Mouse (Mus musculus): ENCODE results near the gene Gatb. TPM values are rescaled to one million over a fixed set of nuclear protein-coding genes. Genes with fewer than 3 reads are reported as not detected.

Gene Gatb
- polyA plus RNA-seq, 1 experiment from 2014 or later: 38.3 TPM

DNA sequence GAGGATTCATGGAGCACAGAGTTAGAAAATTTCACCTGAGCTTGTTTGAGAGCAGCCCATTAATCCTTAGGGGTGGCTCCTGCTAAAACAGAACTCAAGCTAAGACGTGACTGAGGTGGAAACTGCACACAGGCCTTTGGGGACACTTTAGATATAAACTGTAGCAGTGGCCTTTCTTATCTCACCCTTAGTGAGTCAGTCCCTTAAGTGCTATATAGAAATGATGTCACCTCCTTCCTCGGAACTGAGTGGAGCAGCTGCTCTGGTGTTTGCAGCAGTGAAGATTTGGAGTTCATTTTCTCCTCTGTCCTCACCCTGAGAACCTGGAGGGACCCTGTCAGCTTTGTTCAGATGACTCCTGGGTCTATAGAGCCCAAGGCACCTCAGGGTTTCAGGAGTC lies 14.8 kb downstream of the Gatb start:
- Histone ChIP-seq H3K27ac (ENCODE audit: low read depth, low read length) (peak overlapping the region; percentile 73), H3K9me3 (replicated peaks; ENCODE audit: control insufficient read depth, low read length) (no peaks in the 10 kb centered on the region), H3K36me3 (ENCODE audit: control insufficient read depth, insufficient read depth, low read length) (no peaks in the 10 kb centered on the region), H3K4me3 (ENCODE audit: low read depth, low read length) (no peak overlapping the region), H3K4me2 (peak overlapping the region; percentile 27; the same call in 1 of the 2 replicates), H3K9ac (ENCODE audit: low read depth, low read length) (no peak overlapping the region), H3K4me1 (ENCODE audit: control insufficient read depth, insufficient read depth, low read length) (peaks cover 29% of the 10 kb centered on the region), H3K27me3 (ENCODE audit: control insufficient read depth, insufficient read depth, low read length) (no peaks in the 10 kb centered on the region)
- 13% methylated on average over 2 of the region's 2 CpGs for WGBS (ENCODE audit: insufficient replicate concordance)
- no peak; the same call in 1 of the 2 replicates for ATAC-seq (replicated peaks; ENCODE audit: insufficient number of reproducible peaks, low FRiP score, low TSS enrichment)

DNA sequence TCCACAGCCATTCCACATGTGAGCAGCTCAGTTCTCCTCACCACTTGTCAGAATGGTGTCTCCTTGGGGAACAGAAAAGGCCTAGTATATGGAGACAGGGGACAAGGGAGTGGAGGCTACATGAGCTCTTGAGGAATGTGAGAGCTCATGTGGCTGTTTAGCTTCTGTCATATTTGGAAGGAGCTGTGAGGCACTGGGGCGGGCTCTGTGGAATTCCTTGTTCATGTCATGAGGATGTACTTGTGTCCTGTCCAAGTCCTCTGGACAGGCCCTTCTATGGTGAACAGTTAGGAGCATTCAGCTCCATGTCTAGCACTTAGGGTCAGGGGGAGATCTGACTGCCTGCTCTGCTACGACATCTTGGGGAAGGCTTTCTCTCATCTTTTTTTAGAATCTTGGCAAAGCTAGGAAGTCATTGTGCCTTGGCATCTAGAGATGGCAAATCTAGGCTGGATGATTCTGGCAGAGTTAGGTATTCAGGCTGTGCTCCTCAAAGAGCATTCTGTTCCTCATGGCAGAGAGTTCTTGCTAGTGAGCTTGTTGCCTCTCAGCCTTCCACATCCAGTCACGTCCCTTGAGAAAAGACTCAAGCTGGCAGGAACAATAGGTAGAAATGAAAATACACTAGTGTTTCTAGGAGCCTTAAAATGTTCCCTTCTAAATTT lies 16.3 kb downstream of the Gatb start:
- no peak for ATAC-seq (replicated peaks; ENCODE audit: insufficient number of reproducible peaks, low FRiP score, low TSS enrichment)
- H3K4me3 ChIP-seq (ENCODE audit: low read depth, low read length): no peak overlapping the region
- no peaks in the 10 kb centered on the region for H3K36me3 ChIP-seq (ENCODE audit: control insufficient read depth, insufficient read depth, low read length)
- H3K4me2 ChIP-seq: no peak overlapping the region
- H3K4me1 ChIP-seq (ENCODE audit: control insufficient read depth, insufficient read depth, low read length): peaks cover 32% of the 10 kb centered on the region
- WGBS (ENCODE audit: insufficient replicate concordance): 73% methylated on average over 3 of the region's 3 CpGs
- H3K9ac ChIP-seq (ENCODE audit: low read depth, low read length): no peak overlapping the region
- H3K27me3 ChIP-seq (ENCODE audit: control insufficient read depth, insufficient read depth, low read length): no peaks in the 10 kb centered on the region
- H3K27ac ChIP-seq (ENCODE audit: low read depth, low read length): peak overlapping the region; percentile 71
- H3K9me3 ChIP-seq (replicated peaks; ENCODE audit: control insufficient read depth, low read length): no peaks in the 10 kb centered on the region

DNA sequence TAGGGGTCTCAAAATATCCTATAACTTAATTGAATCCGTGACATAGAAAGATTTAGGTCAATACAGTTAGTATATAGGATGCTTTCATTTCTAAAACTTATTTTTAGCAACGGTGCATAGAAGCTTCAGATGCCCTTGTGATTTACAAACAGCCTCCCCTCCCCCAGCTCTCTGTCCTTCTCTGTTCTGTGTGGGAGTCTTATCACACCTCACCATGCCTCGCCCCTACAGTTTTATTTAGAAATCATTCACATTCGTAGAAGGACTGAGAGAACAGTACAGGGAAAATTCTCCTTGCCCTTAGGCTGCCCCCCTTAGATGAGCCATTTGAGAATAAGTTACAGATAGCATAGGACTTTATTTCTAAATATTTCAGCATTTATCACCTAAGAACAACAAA lies 18.1 kb downstream of the Gatb start:
- Histone ChIP-seq H3K4me2 (no peak overlapping the region), H3K36me3 (ENCODE audit: control insufficient read depth, insufficient read depth, low read length) (no peaks in the 10 kb centered on the region), H3K27me3 (ENCODE audit: control insufficient read depth, insufficient read depth, low read length) (no peaks in the 10 kb centered on the region), H3K27ac (ENCODE audit: low read depth, low read length) (no peak overlapping the region), H3K4me1 (ENCODE audit: control insufficient read depth, insufficient read depth, low read length) (peaks cover 32% of the 10 kb centered on the region), H3K4me3 (ENCODE audit: low read depth, low read length) (no peak overlapping the region), H3K9me3 (replicated peaks; ENCODE audit: control insufficient read depth, low read length) (no peaks in the 10 kb centered on the region), H3K9ac (ENCODE audit: low read depth, low read length) (no peak overlapping the region)
- no peak for ATAC-seq (replicated peaks; ENCODE audit: insufficient number of reproducible peaks, low FRiP score, low TSS enrichment)
- 27% methylated on average over 4 of the region's 4 CpGs for WGBS (ENCODE audit: insufficient replicate concordance)

DNA sequence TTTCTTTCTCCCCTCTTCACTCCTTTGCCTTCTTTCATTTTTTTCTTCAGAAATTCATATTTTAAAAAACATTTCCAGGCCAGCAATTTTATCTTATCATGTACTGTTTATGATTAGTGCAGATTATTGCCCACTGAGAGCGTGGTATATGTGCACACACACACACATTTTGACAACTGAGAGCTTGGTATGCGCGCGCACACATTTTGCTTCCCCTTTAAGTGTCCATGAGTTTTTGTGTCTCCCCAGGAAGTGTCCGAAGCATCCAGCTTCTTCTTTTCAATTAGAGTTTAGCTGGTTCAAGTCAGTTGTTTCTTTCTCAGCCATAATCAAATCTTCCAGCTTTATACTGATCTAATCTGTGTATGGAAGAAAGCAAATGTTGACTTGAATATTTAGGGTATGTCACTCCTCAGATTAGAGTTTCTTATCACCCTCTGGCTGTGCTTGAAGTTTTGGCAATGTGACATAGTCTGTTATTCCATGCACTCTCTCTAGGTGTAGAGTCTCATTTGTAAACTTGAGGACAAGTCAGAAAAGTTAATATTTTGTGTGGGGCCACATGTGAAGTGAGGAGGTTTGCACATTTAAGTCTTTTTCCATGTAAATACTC lies 18.8 kb downstream of the Gatb start:
- Histone ChIP-seq H3K4me2 (no peak overlapping the region), H3K9me3 (replicated peaks; ENCODE audit: control insufficient read depth, low read length) (no peaks in the 10 kb centered on the region), H3K4me3 (ENCODE audit: low read depth, low read length) (no peak overlapping the region), H3K36me3 (ENCODE audit: control insufficient read depth, insufficient read depth, low read length) (no peaks in the 10 kb centered on the region), H3K27me3 (ENCODE audit: control insufficient read depth, insufficient read depth, low read length) (no peaks in the 10 kb centered on the region), H3K4me1 (ENCODE audit: control insufficient read depth, insufficient read depth, low read length) (peaks cover 32% of the 10 kb centered on the region), H3K27ac (ENCODE audit: low read depth, low read length) (no peak overlapping the region), H3K9ac (ENCODE audit: low read depth, low read length) (no peak overlapping the region)
- no peak for ATAC-seq (replicated peaks; ENCODE audit: insufficient number of reproducible peaks, low FRiP score, low TSS enrichment)
- 80% methylated on average over 5 of the region's 5 CpGs for WGBS (ENCODE audit: insufficient replicate concordance)

DNA sequence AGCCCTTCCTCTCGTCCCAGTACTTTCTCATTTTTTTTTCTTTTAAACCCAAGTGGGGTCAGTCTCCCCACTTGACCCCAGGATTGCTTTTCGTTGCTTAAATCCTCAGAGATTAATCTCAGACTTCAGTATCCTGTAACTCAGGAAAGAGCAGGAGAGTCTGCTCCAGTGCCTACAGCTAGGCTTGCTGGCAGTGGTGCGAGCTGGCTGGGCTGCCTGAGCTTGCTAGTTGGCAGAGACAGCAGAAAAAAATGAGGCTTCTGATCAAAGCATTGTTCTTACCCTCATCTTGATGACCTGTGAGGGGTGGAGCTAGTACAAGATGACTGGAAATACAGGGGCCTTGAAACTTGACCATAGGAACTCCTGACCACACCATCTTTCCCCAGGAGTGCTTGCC lies 20.5 kb downstream of the Gatb start:
- H3K9me3 ChIP-seq (replicated peaks; ENCODE audit: control insufficient read depth, low read length): no peaks in the 10 kb centered on the region
- H3K27ac ChIP-seq (ENCODE audit: low read depth, low read length): no peak overlapping the region
- no peak overlapping the region for H3K9ac ChIP-seq (ENCODE audit: low read depth, low read length)
- ATAC-seq (replicated peaks; ENCODE audit: insufficient number of reproducible peaks, low FRiP score, low TSS enrichment): no peak
- no peak overlapping the region for H3K4me3 ChIP-seq (ENCODE audit: low read depth, low read length)
- no peak overlapping the region for H3K4me2 ChIP-seq
- 61% methylated on average over 3 of the region's 3 CpGs for WGBS (ENCODE audit: insufficient replicate concordance)
- no peaks in the 10 kb centered on the region for H3K27me3 ChIP-seq (ENCODE audit: control insufficient read depth, insufficient read depth, low read length)
- H3K36me3 ChIP-seq (ENCODE audit: control insufficient read depth, insufficient read depth, low read length): no peaks in the 10 kb centered on the region
- H3K4me1 ChIP-seq (ENCODE audit: control insufficient read depth, insufficient read depth, low read length): peaks cover 21% of the 10 kb centered on the region

DNA sequence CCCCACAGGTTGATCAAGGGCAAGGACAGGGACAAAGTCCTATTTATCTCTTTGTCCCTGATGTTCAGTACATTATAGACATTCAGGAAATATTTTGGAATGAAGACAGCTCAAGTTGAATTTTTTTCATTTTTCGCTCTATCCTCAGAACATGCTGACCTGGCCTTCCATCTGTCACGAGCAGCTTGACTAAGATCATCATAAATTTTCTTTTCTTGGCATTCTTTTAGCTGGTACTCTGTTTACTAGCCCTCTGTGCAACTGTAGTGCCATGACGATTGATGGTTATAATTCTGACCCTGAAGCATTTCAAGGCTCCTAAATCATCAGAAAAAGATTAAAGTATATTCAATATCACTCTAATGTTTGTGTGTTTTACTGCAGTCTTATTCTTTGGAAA lies 25.6 kb downstream of the Gatb start:
- no peak overlapping the region for H3K9ac ChIP-seq (ENCODE audit: low read depth, low read length)
- WGBS (ENCODE audit: insufficient replicate concordance): 88% methylated on average over 3 of the region's 3 CpGs
- H3K4me1 ChIP-seq (ENCODE audit: control insufficient read depth, insufficient read depth, low read length): peaks cover 19% of the 10 kb centered on the region
- H3K4me2 ChIP-seq: no peak overlapping the region
- ATAC-seq (replicated peaks; ENCODE audit: insufficient number of reproducible peaks, low FRiP score, low TSS enrichment): no peak
- H3K27ac ChIP-seq (ENCODE audit: low read depth, low read length): no peak overlapping the region
- H3K27me3 ChIP-seq (ENCODE audit: control insufficient read depth, insufficient read depth, low read length): no peaks in the 10 kb centered on the region
- H3K4me3 ChIP-seq (ENCODE audit: low read depth, low read length): no peak overlapping the region
- no peaks in the 10 kb centered on the region for H3K9me3 ChIP-seq (replicated peaks; ENCODE audit: control insufficient read depth, low read length)
- no peaks in the 10 kb centered on the region for H3K36me3 ChIP-seq (ENCODE audit: control insufficient read depth, insufficient read depth, low read length)

DNA sequence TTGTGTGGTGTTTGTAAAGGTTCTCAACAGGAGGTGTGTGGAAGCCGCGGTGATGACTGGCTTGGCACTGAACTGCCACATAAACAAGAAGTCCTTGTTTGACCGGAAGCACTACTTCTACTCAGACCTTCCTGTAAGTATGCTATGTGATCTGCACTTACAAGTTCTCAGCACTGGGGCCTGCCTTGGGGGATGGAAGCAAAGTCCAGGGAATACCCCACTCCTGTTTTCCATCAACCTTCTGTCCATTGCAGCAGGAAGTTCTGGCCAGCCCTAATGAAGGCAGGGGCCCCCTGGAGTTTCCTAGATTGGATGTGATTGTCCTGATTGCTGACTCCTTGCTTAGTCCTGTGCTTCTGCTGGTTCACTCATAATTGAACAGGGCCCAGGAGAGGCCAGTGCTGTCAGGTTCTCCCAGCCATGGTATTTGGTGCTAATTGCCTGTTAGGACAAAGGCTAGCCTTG lies 28.0 kb downstream of the Gatb start:
- no peak for ATAC-seq (replicated peaks; ENCODE audit: insufficient number of reproducible peaks, low FRiP score, low TSS enrichment)
- H3K27me3 ChIP-seq (ENCODE audit: control insufficient read depth, insufficient read depth, low read length): no peaks in the 10 kb centered on the region
- H3K36me3 ChIP-seq (ENCODE audit: control insufficient read depth, insufficient read depth, low read length): no peaks in the 10 kb centered on the region
- 24% methylated on average over 3 of the region's 3 CpGs for WGBS (ENCODE audit: insufficient replicate concordance)
- no peak overlapping the region for H3K9ac ChIP-seq (ENCODE audit: low read depth, low read length)
- 0 out of 2 replicates have a peak overlapping the region, but pooled peaks have one; percentile 3 for H3K4me2 ChIP-seq
- H3K27ac ChIP-seq (ENCODE audit: low read depth, low read length): peak overlapping the region; percentile 71
- H3K4me3 ChIP-seq (ENCODE audit: low read depth, low read length): no peak overlapping the region
- H3K9me3 ChIP-seq (replicated peaks; ENCODE audit: control insufficient read depth, low read length): no peaks in the 10 kb centered on the region
- peaks cover 22% of the 10 kb centered on the region for H3K4me1 ChIP-seq (ENCODE audit: control insufficient read depth, insufficient read depth, low read length)

DNA sequence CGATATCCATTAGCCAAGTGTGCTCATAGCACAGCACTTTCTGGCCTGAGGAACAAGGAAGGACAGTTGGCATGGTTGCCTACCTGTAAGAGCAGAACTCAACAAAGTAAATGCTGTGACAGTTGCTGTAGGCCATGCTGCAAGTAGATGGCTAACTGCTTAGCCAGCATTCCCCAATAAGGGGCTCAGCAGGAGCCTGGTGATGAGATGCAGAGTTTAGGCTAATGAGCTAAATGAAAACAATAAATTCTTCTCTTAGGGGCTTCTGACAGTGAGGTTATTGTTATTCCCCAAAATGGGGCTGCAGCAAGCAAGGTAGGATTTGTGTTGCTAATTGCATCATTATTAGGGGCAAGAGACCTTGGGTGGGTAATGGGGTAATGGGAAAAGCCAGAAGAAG lies 29.9 kb downstream of the Gatb start:
- Histone ChIP-seq H3K36me3 (ENCODE audit: control insufficient read depth, insufficient read depth, low read length) (no peaks in the 10 kb centered on the region), H3K9ac (ENCODE audit: low read depth, low read length) (no peak overlapping the region), H3K4me1 (ENCODE audit: control insufficient read depth, insufficient read depth, low read length) (peaks cover 22% of the 10 kb centered on the region), H3K9me3 (replicated peaks; ENCODE audit: control insufficient read depth, low read length) (no peaks in the 10 kb centered on the region), H3K27ac (ENCODE audit: low read depth, low read length) (no peak overlapping the region), H3K27me3 (ENCODE audit: control insufficient read depth, insufficient read depth, low read length) (no peaks in the 10 kb centered on the region), H3K4me2 (no peak overlapping the region), H3K4me3 (ENCODE audit: low read depth, low read length) (no peak overlapping the region)
- 87% methylated on average over 1 of the region's 1 CpGs for WGBS (ENCODE audit: insufficient replicate concordance)
- no peak for ATAC-seq (replicated peaks; ENCODE audit: insufficient number of reproducible peaks, low FRiP score, low TSS enrichment)

DNA sequence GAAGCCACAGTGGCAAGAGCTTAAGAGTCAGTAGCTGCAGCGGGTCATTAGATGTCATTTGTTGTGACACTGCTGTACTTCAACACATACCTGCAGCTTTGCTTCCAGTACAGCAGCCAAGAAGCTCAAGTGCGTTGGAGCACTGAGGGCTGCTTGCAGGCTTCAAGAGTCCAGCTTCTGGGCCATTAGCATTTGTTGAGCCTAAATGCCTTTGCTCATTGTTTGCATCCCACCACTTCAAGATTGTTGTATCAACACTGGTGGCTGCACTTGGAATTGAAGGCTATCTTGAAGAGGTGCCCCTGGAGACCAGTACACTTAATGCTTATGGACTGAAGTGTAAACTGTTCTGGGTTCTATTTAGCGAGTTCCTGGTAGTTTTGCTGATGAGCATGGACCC lies 33.0 kb downstream of the Gatb start:
- Histone ChIP-seq H3K4me3 (ENCODE audit: low read depth, low read length) (no peak overlapping the region), H3K36me3 (ENCODE audit: control insufficient read depth, insufficient read depth, low read length) (no peaks in the 10 kb centered on the region), H3K27ac (ENCODE audit: low read depth, low read length) (no peak overlapping the region), H3K4me2 (no peak overlapping the region), H3K27me3 (ENCODE audit: control insufficient read depth, insufficient read depth, low read length) (no peaks in the 10 kb centered on the region), H3K4me1 (ENCODE audit: control insufficient read depth, insufficient read depth, low read length) (peaks cover 10% of the 10 kb centered on the region), H3K9ac (ENCODE audit: low read depth, low read length) (no peak overlapping the region), H3K9me3 (replicated peaks; ENCODE audit: control insufficient read depth, low read length) (no peaks in the 10 kb centered on the region)
- no peak for ATAC-seq (replicated peaks; ENCODE audit: insufficient number of reproducible peaks, low FRiP score, low TSS enrichment)
- 77% methylated on average over 3 of the region's 3 CpGs for WGBS (ENCODE audit: insufficient replicate concordance)

Measured in heart, embryonic 11.5 days (tissue).